Mouse (Mus musculus) ES-Bruce4 (cell line): ENCODE data around the gene Gpc3.

Source experiments
- CTCF ChIP-seq: IDR thresholded peaks from one replicate; pipeline ENCODE4 v1.8.1; 2011; ENCODE audit warnings: low read depth, low read length
- POLR2A ChIP-seq: IDR thresholded peaks from one replicate; pipeline ENCODE4 v1.8.1; 2011; ENCODE audit warnings: low read length; ENCODE audit not compliant: insufficient read depth

GRCm38 (mm10) chrX:52526086-52526485, 87.7 kb downstream of the Gpc3 start:
- no peak for TF ChIP-seq CTCF
- no peak for TF ChIP-seq POLR2A
